Mouse (Mus musculus): ENCODE measurements at regions not wholly inside any gene's neighbourhood (a gene's known extent, or its start where the extent isn't known, plus 50 kb on each side); places are given as distances from the start of the nearest gene placed in this dataset.

- TF ChIP-seq POLR2A (IDR thresholded peaks at IDR 0.05; ENCODE audit: low read depth, low read length) (no peak), CTCF (conservative IDR thresholded peaks at IDR 0.05; ENCODE audit: insufficient read depth, insufficient read length, low read depth, low read length) (no peak)
These were observed 722.3 kb upstream of the Marcks start for GRCm38 (mm10) chr10:37861001-37861400.

Measured in kidney, adult 2 months (tissue).